Mouse (Mus musculus): ENCODE data around the gene Gcnt2.
A peak's percentile ranks its signal among the peaks of the same experiment; 100 is the strongest.
"Not testable (repeated sequence)": the region's sequence is repeated elsewhere in the genome, so short reads cannot be mapped to it uniquely, and the experiment has no call there.

The Gcnt2 gene

GRCm38 (mm10) chr13:40874021-40874420 lies 14.5 kb downstream of the Gcnt2 start:
- DNase-seq (ENCODE audit: low spot score), result peak; percentile 24

- no peak for DNase-seq (ENCODE audit: low spot score)
These were observed 15.9 kb downstream of the Gcnt2 start for GRCm38 (mm10) chr13:40875415-40875814.

- no peak for DNase-seq (ENCODE audit: low spot score)
These were observed 18.0 kb downstream of the Gcnt2 start for GRCm38 (mm10) chr13:40877589-40877988.

GRCm38 (mm10) chr13:40880557-40880956 lies 21.0 kb downstream of the Gcnt2 start:
- DNase-seq (ENCODE audit: low spot score), result no peak

- DNase-seq (ENCODE audit: low spot score), result no peak
These were observed 23.1 kb downstream of the Gcnt2 start for GRCm38 (mm10) chr13:40882606-40883005.

GRCm38 (mm10) chr13:40883903-40884302 lies 24.3 kb downstream of the Gcnt2 start:
- no peak for DNase-seq (ENCODE audit: low spot score)

GRCm38 (mm10) chr13:40884878-40885277 lies 25.3 kb downstream of the Gcnt2 start:
- no peak for DNase-seq (ENCODE audit: low spot score)

- DNase-seq (ENCODE audit: low spot score), result no peak
These were observed 26.5 kb downstream of the Gcnt2 start for GRCm38 (mm10) chr13:40885935-40886642.

GRCm38 (mm10) chr13:40886643-40887381 lies 27.3 kb downstream of the Gcnt2 start:
- no peak for DNase-seq (ENCODE audit: low spot score)

- DNase-seq (ENCODE audit: low spot score), result no peak
These were observed 31.0 kb downstream of the Gcnt2 start for GRCm38 (mm10) chr13:40890595-40890994.

GRCm38 (mm10) chr13:40891369-40891768 lies 31.8 kb downstream of the Gcnt2 start:
- DNase-seq (ENCODE audit: low spot score), result not testable (repeated sequence)

- DNase-seq (ENCODE audit: low spot score), result no peak
These were observed 32.5 kb downstream of the Gcnt2 start for GRCm38 (mm10) chr13:40892043-40892442.

GRCm38 (mm10) chr13:40892547-40892946 lies 33.0 kb downstream of the Gcnt2 start:
- no peak for DNase-seq (ENCODE audit: low spot score)

- no peak for DNase-seq (ENCODE audit: low spot score)
These were observed 34.0 kb downstream of the Gcnt2 start for GRCm38 (mm10) chr13:40893573-40893972.

- DNase-seq (ENCODE audit: low spot score), result not testable (repeated sequence)
These were observed 38.6 kb downstream of the Gcnt2 start for GRCm38 (mm10) chr13:40898049-40898690.

GRCm38 (mm10) chr13:40898698-40899097 lies 39.1 kb downstream of the Gcnt2 start:
- no peak for DNase-seq (ENCODE audit: low spot score)

GRCm38 (mm10) chr13:40899349-40899993 lies 39.9 kb downstream of the Gcnt2 start:
- DNase-seq (ENCODE audit: low spot score), result no peak

GRCm38 (mm10) chr13:40899994-40900970 lies 40.7 kb downstream of the Gcnt2 start:
- no peak for DNase-seq (ENCODE audit: low spot score)

GRCm38 (mm10) chr13:40901263-40901662 lies 41.7 kb downstream of the Gcnt2 start:
- DNase-seq (ENCODE audit: low spot score), result no peak

GRCm38 (mm10) chr13:40901831-40902459 lies 42.4 kb downstream of the Gcnt2 start:
- DNase-seq (ENCODE audit: low spot score), result no peak

GRCm38 (mm10) chr13:40904080-40904479 lies 44.5 kb downstream of the Gcnt2 start:
- no peak for DNase-seq (ENCODE audit: low spot score)
